In genomic region chr2:165113733-165114132, GRCm38 (mm10) we compare ENCODE assay signal across 11 mouse cellular contexts. TPM values are rescaled to one million over a fixed set of nuclear protein-coding genes. Genes with fewer than 3 reads are reported as not detected.
A peak's percentile ranks its signal among the peaks of the same experiment; 100 is the strongest.
DNase-seq lines count a peak whose midpoint lies in the region; ATAC-seq lines count a peak whose summit lies in the region.
"Had no signal": no experiment of that assay in that cellular context is flagged by ENCODE, and none has a peak within 500 bp of the region (broad histone marks: within the 10 kb centered on the region; RNA-seq: fewer than 3 reads in every experiment).

No protein-coding gene starts in this region.

- no peak overlapping the region for H3K4me2 ChIP-seq in lung, embryonic 15.5 days
- H3K4me2 ChIP-seq in intestine, embryonic 14.5 days (ENCODE audit: low read length) = no peak overlapping the region
- H3K4me2 ChIP-seq: heart, embryonic 13.5 days had no signal

- ATAC-seq in lung, embryonic 15.5 days (ENCODE audit: borderline replicate concordance, extremely low read depth, low FRiP score, low TSS enrichment) = peak; percentile 62; the same call in 1 of the 2 replicates
- 0 out of 2 replicates have a peak, but pooled peaks have one; percentile 47 for ATAC-seq in intestine, embryonic 14.5 days (replicated peaks; ENCODE audit: low FRiP score, low TSS enrichment, low read depth)

- H3K27me3 ChIP-seq in lung, embryonic 15.5 days = peaks cover 98% of the 10 kb centered on the region
- H3K27me3 ChIP-seq in intestine, embryonic 14.5 days (replicated peaks; ENCODE audit: control insufficient read depth, insufficient read depth, low read length) = peaks cover 89% of the 10 kb centered on the region
- H3K27me3 ChIP-seq in splenic B cell, adult 2 months (ENCODE audit: control insufficient read depth, insufficient read depth, low read length, poor library complexity, severe bottlenecking) = no peaks in the 10 kb centered on the region

- H3K9ac ChIP-seq in lung, embryonic 15.5 days = no peak overlapping the region
- H3K9ac ChIP-seq in intestine, embryonic 14.5 days (ENCODE audit: low read length) = no peak overlapping the region
- H3K9ac ChIP-seq: heart, embryonic 13.5 days had no signal

- WGBS in lung, embryonic 15.5 days = 22% methylated on average over 11 of the region's 11 CpGs
- WGBS in intestine, embryonic 14.5 days = 18% methylated on average over 11 of the region's 11 CpGs

- H3K27ac ChIP-seq in lung, embryonic 15.5 days = no peak overlapping the region
- no peak overlapping the region for H3K27ac ChIP-seq in intestine, embryonic 14.5 days (ENCODE audit: low read depth)
- H3K27ac ChIP-seq: heart, embryonic 13.5 days had no signal

- H3K4me3 ChIP-seq in lung, embryonic 15.5 days = no peak overlapping the region
- no peak overlapping the region for H3K4me3 ChIP-seq in intestine, embryonic 14.5 days (ENCODE audit: low read depth, low read length)
- H3K4me3 ChIP-seq: heart, embryonic 13.5 days had no signal

- H3K4me1 ChIP-seq in lung, embryonic 15.5 days = peaks cover 6% of the 10 kb centered on the region; the same call in 1 of the 2 replicates
- 0 out of 2 replicates have a peak, but pooled peaks cover 5% of the 10 kb centered on the region for H3K4me1 ChIP-seq in intestine, embryonic 14.5 days (replicated peaks; ENCODE audit: control insufficient read depth, insufficient read depth, low read length)

- no peaks in the 10 kb centered on the region for H3K9me3 ChIP-seq in lung, embryonic 15.5 days
- H3K9me3 ChIP-seq in intestine, embryonic 14.5 days (ENCODE audit: control insufficient read depth, low read length) = no peaks in the 10 kb centered on the region
- H3K9me3 ChIP-seq: heart, embryonic 13.5 days had no signal

- no peak for DNase-seq in lung, postnatal 25 days (ENCODE audit: low spot score)
- peak; percentile 85 for DNase-seq in embryo, embryonic 10.5 days (ENCODE audit: low spot score)
- DNase-seq in intestine, embryonic 14.5 days (ENCODE audit: low spot score) = no peak
- peak; percentile 30 for DNase-seq in splenic B cell, adult 2 months (ENCODE audit: low read depth, low spot score)
- DNase-seq in adrenal gland, adult 8-10 months = no peak
- no peak for DNase-seq in right cerebral cortex, adult 2 months (ENCODE audit: low spot score in 2 of 2)

- no peaks in the 10 kb centered on the region for H3K36me3 ChIP-seq in lung, embryonic 15.5 days
- no peaks in the 10 kb centered on the region for H3K36me3 ChIP-seq in intestine, embryonic 14.5 days (ENCODE audit: control insufficient read depth, insufficient read depth, low read length)
- no peaks in the 10 kb centered on the region for H3K36me3 ChIP-seq in splenic B cell, adult 2 months (ENCODE audit: control insufficient read depth, insufficient read depth, low read length, poor library complexity, severe bottlenecking)
- H3K36me3 ChIP-seq: heart, embryonic 13.5 days had no signal

RNA-seq across cellular contexts. Expression of gene 1700025C18Rik, which starts 23.2 kb away (rescaled TPM):
- polyA plus RNA-seq in lung, embryonic 15.5 days (2015; fragmentation: Nextera tagmentation; extraction: Ambion mirVana) = not detected in 2 replicates
- polyA plus RNA-seq in intestine, embryonic 14.5 days (2014; fragmentation: Nextera tagmentation; extraction: Ambion mirVana) = not detected in 2 replicates
- total RNA-seq in adrenal gland, adult 8-10 months (2022) = not detected
- total RNA-seq: left cerebral cortex, postnatal 14 days had no signal
- polyA plus RNA-seq: cortical plate, adult 2 months; heart, embryonic 13.5 days; urinary bladder, adult 2 months had no signal

RNA-seq across cellular contexts. Expression of gene Cd40, which starts 58.3 kb away (rescaled TPM):
- polyA plus RNA-seq in lung, embryonic 15.5 days (2015; fragmentation: Nextera tagmentation; extraction: Ambion mirVana) = 30.2 and 35.4 TPM in 2 replicates
- polyA plus RNA-seq in intestine, embryonic 14.5 days (2014; fragmentation: Nextera tagmentation; extraction: Ambion mirVana) = 12.5 and 12.8 TPM in 2 replicates
- 1 to 10 TPM; 2.3 to 4.9 (median 3.3) TPM for total RNA-seq in adrenal gland, adult 8-10 months (2022)

Comparison
In these comparisons a context has a peak if more than half of its experiments do, and no peak if none do; other contexts are left out.
1. DNase-seq: peak in embryo, embryonic 10.5 days (single experiment) and splenic B cell, adult 2 months (single experiment); none in lung, postnatal 25 days (single experiment), intestine, embryonic 14.5 days (single experiment), adrenal gland, adult 8-10 months (single experiment) and right cerebral cortex, adult 2 months (0 of 2).